Mouse (Mus musculus): ENCODE data around the gene Syt14.

The Syt14 gene

GRCm38 (mm10) chr1:192847254-192847653 is 188.3 kb downstream of the Syt14 start:
- H3K4me3 ChIP-seq (replicated peaks; ENCODE audit: low read length), result no peak overlapping the region
- TF ChIP-seq POU5F1 (IDR thresholded peaks at IDR 0.05; ENCODE audit: borderline replicate concordance, low read length), result no peak
- TF ChIP-seq CTCF (conservative IDR thresholded peaks at IDR 0.05; ENCODE audit: low read length), result no peak
- no peak for TF ChIP-seq NANOG (IDR thresholded peaks at IDR 0.05; ENCODE audit: borderline replicate concordance, low read length)

More at GRCm38 (mm10) chr1:192847254-192847653, 188.3 kb downstream of the Syt14 start:
- peaks cover 13% of the 10 kb centered on the region for H3K36me3 ChIP-seq (ENCODE audit: insufficient read depth, low read length)
- peaks cover 36% of the 10 kb centered on the region for H3K27me3 ChIP-seq (ENCODE audit: insufficient read depth, low read length)
- peaks cover 28% of the 10 kb centered on the region for H3K4me1 ChIP-seq (replicated peaks; ENCODE audit: low read depth, low read length)
- H3K9me3 ChIP-seq (ENCODE audit: low read length), result no peaks in the 10 kb centered on the region

Data from E14TG2a.4 (cell line).